Mouse (Mus musculus): ENCODE results near the gene Mrgpra6.

Gene Mrgpra6

DNA sequence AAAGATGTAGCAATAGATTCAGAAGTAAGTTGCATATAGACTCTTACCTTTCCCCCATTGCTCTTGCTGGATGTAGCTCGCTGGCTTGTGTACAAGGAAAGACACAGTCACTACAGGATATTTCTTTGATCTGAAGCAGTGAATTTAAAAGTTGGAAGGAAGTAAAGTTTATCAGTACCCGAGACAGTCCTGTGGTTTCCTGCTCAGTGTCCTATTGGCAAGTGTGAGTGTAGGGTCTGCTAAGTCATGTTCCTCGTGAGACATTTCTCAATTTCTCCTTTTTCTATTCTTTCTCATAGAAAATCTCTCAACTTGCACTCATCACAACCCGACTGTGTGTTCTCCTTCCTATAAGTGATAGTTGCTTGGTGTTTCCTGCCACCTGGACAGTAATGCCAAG is at the start of gene Mrgpra6:
TSS of gene Mrgpra6 (minus strand) at position 91 of the 400 bp plus-strand sequence.
- no peak for DNase-seq (ENCODE audit: extremely low spot score)

DNA sequence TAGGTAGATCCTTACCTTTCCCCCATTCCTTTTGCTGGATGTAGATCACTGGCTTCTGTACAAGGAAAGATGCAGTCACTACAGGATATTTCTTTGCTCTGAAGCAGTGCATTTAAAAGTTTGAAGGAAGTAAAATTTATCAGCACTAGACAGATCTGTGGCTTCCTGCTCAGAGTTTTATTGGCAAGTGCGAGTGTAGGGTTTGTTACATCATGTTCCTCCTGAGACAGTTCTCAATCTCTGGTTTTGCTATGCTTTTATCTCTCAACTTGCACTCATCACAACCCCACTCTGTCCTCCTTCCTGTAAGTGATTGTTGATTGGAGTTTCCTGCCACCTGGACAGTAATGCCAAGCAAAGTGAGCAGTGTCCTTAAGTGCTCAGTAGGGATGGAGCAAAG is 48.0 kb upstream of the Mrgpra6 start, which contains the start of gene Mrgpra9:
TSS of gene Mrgpra9 (minus strand) at position 79 of the 400 bp plus-strand sequence.
- DNase-seq (ENCODE audit: extremely low spot score), result no peak

DNA sequence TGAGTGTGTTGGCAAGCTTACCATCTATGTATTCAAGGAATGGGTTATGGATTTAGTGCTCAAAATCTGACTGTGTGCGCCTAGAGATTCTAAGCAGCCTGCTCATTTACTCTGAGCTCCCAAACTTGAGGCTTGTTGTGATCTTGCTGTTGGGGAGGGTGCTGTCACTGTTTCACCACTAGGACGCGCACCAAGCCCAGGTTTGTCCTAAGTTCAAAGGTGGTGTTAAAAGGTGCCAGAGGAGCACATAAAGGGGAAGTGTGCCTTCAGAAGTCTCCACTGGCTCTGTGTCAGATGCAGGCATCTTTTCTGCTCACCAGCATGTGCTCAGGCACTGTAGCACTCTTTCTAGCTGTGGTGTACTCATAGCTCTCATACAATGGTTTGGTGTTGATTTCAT is 39.9 kb upstream of the Mrgpra6 start:
- DNase-seq (ENCODE audit: extremely low spot score), result no peak

DNA sequence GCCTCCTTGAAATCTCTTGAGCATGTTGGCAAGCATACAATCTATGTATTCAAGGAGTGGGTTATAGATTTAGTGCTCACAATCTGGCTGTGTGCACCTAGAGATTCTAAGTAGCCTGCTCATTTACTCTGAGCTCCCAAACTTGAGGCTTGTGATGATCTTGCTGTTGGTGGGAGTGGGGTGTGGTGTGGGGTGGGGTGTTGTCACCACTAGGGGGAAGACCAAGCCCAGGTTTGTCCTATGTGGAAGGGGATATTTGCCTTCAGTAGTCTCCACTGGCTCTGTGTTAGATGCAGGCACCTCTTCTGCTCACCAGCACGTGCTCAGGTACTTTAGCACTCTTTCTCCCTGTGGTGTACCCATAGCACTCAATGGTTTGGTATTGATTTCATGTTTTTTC is 9.4 kb downstream of the Mrgpra6 start:
- DNase-seq (ENCODE audit: extremely low spot score), result no peak

DNA sequence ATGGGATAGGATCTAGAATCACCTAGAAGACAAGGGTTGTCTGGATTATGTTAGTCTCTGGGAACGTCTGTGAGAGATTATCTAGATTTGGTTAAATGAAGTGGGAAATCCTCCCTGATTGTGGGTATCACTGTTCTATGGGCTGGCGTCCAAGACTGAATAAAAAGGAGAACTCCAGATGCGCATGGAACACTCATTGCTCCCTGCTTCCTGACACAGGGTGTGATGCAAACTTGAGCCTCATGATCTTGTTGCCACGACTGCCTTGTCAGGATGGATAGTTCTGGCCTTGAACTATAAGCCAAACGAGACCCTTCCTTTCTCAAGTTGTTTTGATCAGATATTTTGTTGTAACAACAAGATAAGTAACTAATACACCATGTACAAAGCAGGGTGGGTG is 33.9 kb downstream of the Mrgpra6 start:
- DNase-seq (ENCODE audit: extremely low spot score), result no peak

DNA sequence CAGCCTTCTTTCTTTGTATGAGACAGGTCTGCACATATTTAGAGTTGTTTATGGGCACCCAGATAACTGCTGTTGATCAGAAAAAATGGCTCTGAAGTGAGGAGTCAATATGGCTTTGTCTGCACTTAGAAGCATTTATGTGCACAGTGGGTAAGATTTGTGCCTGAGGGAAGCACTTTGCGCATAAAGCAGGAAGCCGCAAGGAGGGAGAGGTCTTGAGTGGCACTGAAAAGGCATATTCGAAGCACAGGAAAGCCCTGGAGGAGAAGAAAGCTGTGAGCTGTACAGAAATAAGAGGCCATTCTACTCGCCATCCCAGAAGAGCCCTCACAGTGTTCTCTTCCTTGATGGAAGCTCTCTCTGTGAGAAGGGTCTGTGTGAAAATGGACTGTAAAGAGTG is 39.7 kb downstream of the Mrgpra6 start:
- no peak for DNase-seq (ENCODE audit: extremely low spot score)

DNA sequence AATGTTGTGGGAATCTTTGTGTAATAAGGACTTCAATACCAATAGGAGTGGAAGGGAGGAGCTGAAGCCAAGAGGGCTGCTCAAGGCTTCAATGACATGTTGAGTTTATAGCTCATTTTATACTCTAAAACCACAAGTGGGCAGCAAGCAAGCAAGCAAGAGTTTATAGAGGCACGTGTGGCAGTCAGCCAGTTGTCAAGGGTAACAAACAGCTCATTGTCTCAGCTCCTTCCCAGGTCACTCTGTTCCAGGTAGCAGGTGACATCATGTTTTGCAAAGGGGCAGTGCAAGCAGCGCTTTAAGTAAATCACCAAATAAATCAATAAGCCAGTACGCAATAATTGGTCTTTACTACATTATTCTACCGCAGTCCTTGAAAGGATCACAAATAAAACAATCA is 41.5 kb downstream of the Mrgpra6 start:
- no peak for DNase-seq (ENCODE audit: extremely low spot score)

DNA sequence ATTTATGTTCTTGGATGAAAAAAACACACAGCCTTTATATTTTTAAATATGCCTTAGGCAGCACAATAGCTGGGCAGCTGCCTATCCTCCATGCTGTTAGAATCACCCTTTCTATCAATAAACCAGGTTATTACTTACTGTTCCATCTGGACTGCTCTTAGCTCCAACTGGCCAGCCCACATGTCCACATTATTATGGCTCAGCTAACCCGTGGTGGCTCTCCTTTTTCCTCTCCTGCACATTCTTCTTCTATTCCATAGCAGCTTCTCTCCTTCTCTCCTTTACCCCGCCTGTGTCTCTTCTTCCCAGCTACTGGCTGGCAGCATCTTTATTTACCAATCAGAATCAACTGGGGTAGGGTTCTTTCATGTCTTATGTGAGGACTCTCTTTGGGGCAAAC is 46.3 kb downstream of the Mrgpra6 start:
- no peak for DNase-seq (ENCODE audit: extremely low spot score)

DNA sequence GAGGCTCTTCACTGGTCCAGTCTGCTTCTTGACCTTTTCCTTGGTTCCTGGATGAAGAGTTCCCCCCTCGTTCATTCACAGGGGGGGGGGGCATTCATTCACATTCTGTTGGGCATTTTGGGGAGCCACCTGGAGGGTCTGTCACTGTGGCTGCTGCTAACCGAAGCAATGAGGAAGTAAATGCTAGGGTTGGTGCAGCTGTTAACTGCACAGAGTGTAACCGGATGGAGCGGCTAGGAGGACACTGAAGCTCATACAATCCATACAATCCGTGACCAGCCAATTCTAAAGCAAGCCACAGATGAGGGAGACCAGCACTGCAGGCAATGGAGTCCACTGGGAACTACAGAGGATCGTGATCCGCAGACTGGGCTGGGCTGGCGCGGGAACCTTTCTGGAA is 47.0 kb downstream of the Mrgpra6 start:
- no peak for DNase-seq (ENCODE audit: extremely low spot score)

DNA sequence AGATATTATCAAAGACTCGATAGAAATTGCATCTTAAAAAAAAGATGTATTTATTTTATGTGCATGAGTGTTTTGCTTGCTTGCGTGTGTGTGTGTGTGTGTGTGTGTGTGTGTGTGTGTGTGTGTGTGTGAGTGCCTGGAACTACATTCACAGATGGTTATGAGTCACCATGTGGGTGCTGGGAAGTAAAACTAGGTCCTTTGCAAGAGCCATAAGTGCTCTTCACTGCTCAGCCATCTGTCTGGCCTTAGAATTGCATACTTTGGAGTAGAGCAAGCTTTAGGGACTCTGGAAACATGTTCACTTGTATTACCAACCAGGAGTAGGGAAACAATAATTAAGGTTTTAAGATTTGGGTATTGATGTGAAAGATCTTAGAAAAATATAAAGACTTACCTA is 48.9 kb downstream of the Mrgpra6 start:
- DNase-seq (ENCODE audit: extremely low spot score), result no peak

DNA sequence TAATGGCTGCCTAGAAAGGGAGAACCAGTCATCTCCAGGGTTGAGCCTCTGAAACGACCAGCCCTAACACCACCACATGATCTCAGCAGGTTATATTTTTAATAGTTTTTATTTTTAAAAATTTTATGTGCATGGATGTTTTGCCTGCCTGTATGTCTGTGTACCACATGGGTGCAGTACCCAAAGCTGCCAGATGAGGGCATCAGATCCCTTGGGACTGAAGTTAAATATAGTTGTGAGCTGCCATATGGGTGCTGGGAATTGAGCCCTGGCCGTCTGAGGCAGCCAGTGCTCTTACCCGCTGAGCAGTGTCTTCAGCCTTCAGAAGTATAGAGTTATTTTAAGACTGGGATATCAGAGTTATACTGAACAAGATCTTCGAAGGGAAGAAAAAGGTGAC is 49.3 kb downstream of the Mrgpra6 start:
- DNase-seq (ENCODE audit: extremely low spot score), result no peak

DNA sequence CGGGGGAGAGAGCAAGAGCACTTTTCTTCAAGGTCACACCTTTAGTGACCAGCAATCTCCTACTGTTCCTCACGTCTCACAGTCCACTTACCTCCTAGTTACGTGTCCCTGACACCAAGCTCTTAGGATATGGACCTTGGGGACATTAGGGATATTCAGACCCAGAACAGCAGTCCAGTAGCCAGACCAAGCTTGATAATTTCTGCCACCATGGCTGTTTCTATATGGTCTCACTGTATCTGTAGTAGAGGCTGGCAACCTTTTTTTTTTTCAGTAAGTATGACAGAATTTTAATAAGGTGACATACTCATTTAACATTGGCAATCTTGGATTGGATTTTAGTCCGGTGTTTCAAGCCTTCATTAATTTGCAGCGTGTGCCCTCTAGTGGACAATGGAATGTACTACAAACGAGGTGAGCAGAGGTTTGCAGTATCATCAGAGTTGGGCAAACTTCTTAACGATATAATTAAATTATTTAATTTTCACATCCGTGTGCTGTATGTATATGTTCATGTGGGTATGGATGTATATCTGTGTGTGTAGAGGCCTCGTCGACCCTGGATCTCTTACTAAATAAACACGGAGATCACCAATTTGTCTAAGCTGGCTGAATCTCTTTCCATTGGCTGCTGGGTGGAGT is 54.2 kb downstream of the Mrgpra6 start:
- peak; percentile 45 for DNase-seq (ENCODE audit: extremely low spot score)

DNA sequence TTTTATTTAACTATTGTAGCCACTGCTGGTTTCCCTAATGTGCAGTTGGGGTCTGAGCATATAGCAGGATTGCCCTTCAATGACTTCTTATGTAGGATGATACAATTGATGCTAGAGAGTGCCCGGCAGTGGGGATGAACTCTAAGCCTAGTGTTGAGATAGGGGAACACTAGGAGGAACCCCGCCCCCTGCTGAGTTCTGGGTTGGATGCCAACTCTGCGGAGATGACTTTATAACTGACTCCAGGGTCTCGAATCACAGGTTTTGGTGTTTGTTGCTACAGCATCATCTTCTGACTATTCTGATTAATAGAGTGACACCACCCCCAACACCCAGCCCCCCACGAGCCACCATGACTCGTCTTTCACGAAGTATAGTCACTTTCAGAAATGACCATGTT is 56.4 kb downstream of the Mrgpra6 start:
- DNase-seq (ENCODE audit: extremely low spot score), result no peak

DNA sequence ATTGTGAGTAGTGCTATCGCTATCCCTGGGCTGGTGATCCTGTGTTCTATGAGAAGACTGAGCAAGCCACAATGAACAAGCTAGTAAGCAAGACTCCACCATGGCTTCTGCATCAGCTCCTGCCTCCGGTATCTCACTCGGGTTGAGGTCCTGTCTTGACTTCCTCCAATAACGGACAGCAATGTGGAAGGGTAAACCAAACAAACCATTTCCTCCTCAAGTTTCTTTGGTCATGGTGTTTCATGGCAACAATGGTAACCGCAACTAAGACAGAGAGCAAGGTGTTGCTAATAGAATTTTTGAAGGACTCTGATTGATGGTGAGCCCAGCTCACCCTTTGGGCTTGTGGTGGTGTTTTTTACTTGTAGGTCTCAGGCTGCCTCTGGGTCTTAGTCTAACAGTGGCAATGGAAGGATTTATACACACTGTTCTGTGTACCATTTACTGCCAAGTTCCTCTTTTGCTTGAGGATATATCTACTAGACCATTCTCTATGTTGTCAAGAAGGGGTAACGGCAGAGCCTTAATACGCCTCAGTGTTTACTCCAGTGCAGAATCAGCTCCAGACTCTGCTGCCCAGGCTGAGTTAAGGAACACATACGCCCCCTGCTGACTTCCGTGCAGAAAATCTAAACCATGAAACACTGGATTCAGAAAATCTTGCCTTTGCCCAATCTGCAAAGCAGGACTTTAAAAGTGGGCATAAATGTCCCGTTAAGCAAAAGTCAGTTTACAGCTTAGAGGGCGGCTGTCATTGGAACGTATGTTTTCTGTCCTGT is 58.5 kb downstream of the Mrgpra6 start:
- peak; percentile 21 for DNase-seq (ENCODE audit: extremely low spot score)

DNA sequence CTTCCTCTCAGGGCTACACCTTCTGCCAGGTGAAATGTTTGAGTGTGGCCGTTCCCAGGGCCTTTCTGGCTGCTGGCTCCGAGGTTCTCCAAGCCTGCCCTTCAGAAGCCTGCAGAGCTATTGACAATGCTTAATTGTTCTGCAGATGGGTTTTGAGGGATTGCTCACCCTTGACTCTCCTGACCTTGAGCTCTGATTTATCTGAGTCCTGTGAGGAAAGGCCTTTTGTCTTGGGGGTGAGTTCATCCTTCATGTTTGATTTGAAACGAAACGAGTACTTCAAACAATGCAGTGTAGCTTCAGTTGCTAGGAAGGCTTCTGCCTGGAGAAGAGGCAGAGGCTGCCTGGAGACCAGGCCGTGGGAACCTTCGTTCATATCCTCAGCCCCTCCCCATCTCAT is 60.4 kb downstream of the Mrgpra6 start:
- DNase-seq (ENCODE audit: extremely low spot score), result no peak

DNA sequence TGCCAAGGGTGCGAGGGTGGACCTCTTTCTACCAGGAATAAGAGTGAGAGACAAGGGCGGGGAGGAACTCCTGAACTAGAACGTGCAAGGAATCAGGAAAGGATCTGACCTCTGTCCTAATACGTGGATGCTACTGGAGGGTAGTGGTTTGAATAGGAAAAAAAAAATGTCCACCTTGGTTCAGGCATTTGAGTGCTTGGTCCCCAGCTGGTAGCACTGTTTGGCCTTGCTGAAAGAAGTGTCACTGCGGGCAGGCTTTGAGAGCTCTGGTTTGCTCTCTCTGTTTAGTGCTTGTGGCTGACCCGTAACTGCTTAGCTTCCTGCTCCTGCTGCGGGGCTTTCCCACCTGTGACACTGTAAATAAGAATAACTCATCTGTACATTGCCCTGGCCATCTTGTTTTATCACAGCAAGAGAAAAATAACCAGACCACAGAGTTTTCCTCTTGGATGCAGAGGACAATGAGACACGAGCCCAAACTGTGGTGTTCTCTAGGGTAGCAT is 64.8 kb downstream of the Mrgpra6 start:
- no peak for DNase-seq (ENCODE audit: extremely low spot score)

Data from embryo, embryonic 9.5 days (tissue).